Mouse (Mus musculus) embryonic facial prominence, embryonic 13.5 days (tissue): ENCODE data around the gene Pnmal2. TPM values are rescaled to one million over a fixed set of nuclear protein-coding genes. Genes with fewer than 3 reads are reported as not detected.
A peak's percentile ranks its signal among the peaks of the same experiment; 100 is the strongest.

Experiments used
- ATAC-seq: fragments of 200-750 bp; cut with Nextera tagmentation; 2 replicates; pipeline ENCODE4 v1.8.0; 2017; ENCODE audit warnings: low read depth; ENCODE audit not compliant: insufficient number of reproducible peaks, insufficient read depth, low FRiP score, low TSS enrichment
- H3K27ac ChIP-seq: fragments of 300-500 bp; sonication (generic); 2 replicates; pipeline ENCODE4 v1.5.1; 2015; ENCODE audit warnings: moderate library complexity, mild to moderate bottlenecking, inconsistent platforms
- H3K27me3 ChIP-seq: fragments of 300-500 bp; sonication (generic); 2 replicates; pipeline ENCODE4 v1.6.1; 2015; ENCODE audit warnings: mild to moderate bottlenecking, inconsistent platforms
- H3K36me3 ChIP-seq: fragments of 300-500 bp; sonication (generic); 2 replicates; pipeline ENCODE4 v1.6.1; 2015; ENCODE audit warnings: mild to moderate bottlenecking, inconsistent platforms
- H3K4me1 ChIP-seq: fragments of 300-500 bp; sonication (generic); 2 replicates; pipeline ENCODE4 v1.6.1; 2015; ENCODE audit warnings: inconsistent platforms
- H3K4me2 ChIP-seq: fragments of 300-500 bp; sonication (generic); 2 replicates; pipeline ENCODE4 v1.6.1; 2015; ENCODE audit warnings: moderate library complexity, mild to moderate bottlenecking, inconsistent platforms
- H3K4me3 ChIP-seq: fragments of 300-500 bp; sonication (generic); 2 replicates; pipeline ENCODE4 v1.5.1; 2015; ENCODE audit warnings: mild to moderate bottlenecking, inconsistent platforms
- H3K9ac ChIP-seq: fragments of 300-500 bp; sonication (generic); 2 replicates; pipeline ENCODE4 v1.6.1; 2015; ENCODE audit warnings: mild to moderate bottlenecking, inconsistent platforms
- H3K9me3 ChIP-seq: fragments of 300-500 bp; sonication (generic); 2 replicates; pipeline ENCODE4 v1.6.1; 2016; ENCODE audit warnings: inconsistent platforms
- WGBS: fragments of 180-500 bp; shearing (Covaris S2); methylation state at CpG from one replicate; pipeline ENCODE4 v1.1.7; 2015; ENCODE audit warnings: mixed read lengths; 5-methylcytosine and 5-hydroxymethylcytosine counted together
- polyA plus RNA-seq: library from polyadenylated mRNA; unstranded; fragments of >200 nt; fragmentation: Nextera tagmentation; extraction: Ambion mirVana; gene quantifications from 2 replicates; pipeline ENCODE4 v1.2.1, GENCODE M21; 2015

Pnmal2 gene
- polyA plus RNA-seq, 1 experiment from 2014 or later, result 10.5 TPM

- H3K4me1 ChIP-seq, result peaks cover 76% of the 10 kb centered on the region
- H3K9ac ChIP-seq, result peak within 1 kb of the TSS; percentile 87; the same call in 1 of the 2 replicates
- no peaks in the 10 kb centered on the region for H3K9me3 ChIP-seq
- H3K27ac ChIP-seq, result peak within 1 kb of the TSS; percentile 92
- H3K4me3 ChIP-seq, result peak within 1 kb of the TSS; percentile 68
- H3K27me3 ChIP-seq, result no peaks in the 10 kb centered on the region
- H3K36me3 ChIP-seq, result peaks cover 6% of the 10 kb centered on the region
- H3K4me2 ChIP-seq, result peak within 1 kb of the TSS; percentile 86
- 93% methylated on average over 5 of the region's 5 CpGs for WGBS
- ATAC-seq, result no peak
Measured at GRCm38 (mm10) chr7:16992451-16992807, 47.9 kb downstream of the Pnmal2 start, which contains the start of gene Ccdc8. Gene Ccdc8 (plus strand): TSS chr7:16992708.

GRCm38 (mm10) chr7:16993651-16994399, 49.3 kb downstream of the Pnmal2 start:
- WGBS, result under 1% methylated on average over 27 of the region's 27 CpGs
- Histone ChIP-seq H3K27ac (peak overlapping the region; percentile 92), H3K36me3 (peaks cover 20% of the 10 kb centered on the region), H3K4me3 (peak overlapping the region; percentile 68), H3K4me2 (peak overlapping the region; percentile 86), H3K27me3 (no peaks in the 10 kb centered on the region), H3K9ac (peak overlapping the region; percentile 87), H3K4me1 (peaks cover 69% of the 10 kb centered on the region), H3K9me3 (no peaks in the 10 kb centered on the region)
- peak; percentile 90 for ATAC-seq

GRCm38 (mm10) chr7:16994400-16994799, 49.9 kb downstream of the Pnmal2 start:
- Histone ChIP-seq H3K9ac (peak overlapping the region; percentile 87), H3K4me3 (peak overlapping the region; percentile 68), H3K4me1 (peaks cover 69% of the 10 kb centered on the region), H3K36me3 (peaks cover 23% of the 10 kb centered on the region), H3K27ac (peak overlapping the region; percentile 92), H3K9me3 (no peaks in the 10 kb centered on the region), H3K27me3 (no peaks in the 10 kb centered on the region), H3K4me2 (peak overlapping the region; percentile 86)
- 4% methylated on average over 20 of the region's 20 CpGs for WGBS
- no peak for ATAC-seq

- WGBS, result 91% methylated on average over 4 of the region's 4 CpGs
- Histone ChIP-seq H3K9ac (peak overlapping the region; percentile 87), H3K4me3 (peak overlapping the region; percentile 68), H3K36me3 (peaks cover 30% of the 10 kb centered on the region), H3K27me3 (no peaks in the 10 kb centered on the region), H3K4me2 (peak overlapping the region; percentile 86), H3K27ac (no peak overlapping the region), H3K9me3 (no peaks in the 10 kb centered on the region), H3K4me1 (peaks cover 66% of the 10 kb centered on the region)
- no peak for ATAC-seq
Measured at GRCm38 (mm10) chr7:16995345-16995744, 50.9 kb downstream of the Pnmal2 start.

Other genes starting within 250 kb of the Pnmal2 start
- gene Ceacam9, start 222.8 kb upstream of the Pnmal2 start, polyA plus RNA-seq, result not detected in 2 replicates
- 272 and 278 TPM in 2 replicates for gene Ap2s1, start 206.3 kb upstream of the Pnmal2 start, polyA plus RNA-seq
- gene Slc1a5, start 163.3 kb upstream of the Pnmal2 start, polyA plus RNA-seq, result 28.2 and 29.1 TPM in 2 replicates
- gene Strn4, start 128.8 kb upstream of the Pnmal2 start, polyA plus RNA-seq, result 122 and 124 TPM in 2 replicates
- 26.8 and 30.5 TPM in 2 replicates for gene Fkrp, start 128.0 kb upstream of the Pnmal2 start, polyA plus RNA-seq
- gene Prkd2, start 101.8 kb upstream of the Pnmal2 start, polyA plus RNA-seq, result 20.5 and 20.8 TPM in 2 replicates
- gene Dact3, start 69.4 kb upstream of the Pnmal2 start, polyA plus RNA-seq, result 4.9 TPM in 2 replicates
- 19.9 and 32.0 TPM in 2 replicates for gene Gng8, start 52.9 kb upstream of the Pnmal2 start, polyA plus RNA-seq
- 1.2 TPM in 2 replicates for gene Ptgir, start 38.2 kb upstream of the Pnmal2 start, polyA plus RNA-seq
- 104 and 111 TPM in 2 replicates for gene Calm3, start 20.6 kb upstream of the Pnmal2 start, polyA plus RNA-seq
- gene Pnmal1, start 15.0 kb downstream of the Pnmal2 start, polyA plus RNA-seq, result 1.2 and 1.7 TPM in 2 replicates
- gene Gm42372, start 38.4 kb downstream of the Pnmal2 start, polyA plus RNA-seq, result 0.18 and 0.25 TPM in 2 replicates
- gene Ccdc8, start 48.0 kb downstream of the Pnmal2 start, polyA plus RNA-seq, result 20.7 and 22.1 TPM in 2 replicates
- gene Ppp5c, start 83.2 kb downstream of the Pnmal2 start, polyA plus RNA-seq, result 109 and 112 TPM in 2 replicates
- gene Hif3a, start 117.7 kb downstream of the Pnmal2 start, polyA plus RNA-seq, result 14.7 and 16.5 TPM in 2 replicates
- 0.14 and 0.21 TPM in 2 replicates for gene Psg16, start 129.4 kb downstream of the Pnmal2 start, polyA plus RNA-seq
- not detected in 2 replicates for gene Ceacam3, start 205.6 kb downstream of the Pnmal2 start, polyA plus RNA-seq